Mouse (Mus musculus) lung, postnatal 0 days (tissue): ENCODE results near the gene Cd93.

Source experiments
- CTCF ChIP-seq: IDR thresholded peaks from 2 replicates; pipeline ENCODE4 v1.5.1; 2016; ENCODE audit warnings: antibody characterized with exemption, mild to moderate bottlenecking
- EP300 ChIP-seq: IDR thresholded peaks from 2 replicates; pipeline ENCODE4 v1.6.1; 2016; ENCODE audit warnings: antibody characterized with exemption, mild to moderate bottlenecking, control low read depth

- no peak for TF ChIP-seq CTCF
- TF ChIP-seq EP300, result no peak
These were observed 34.6 kb downstream of the Cd93 start for GRCm38 (mm10) chr2:148408761-148409120.
